Mouse (Mus musculus) regulatory T cell (primary cell): ENCODE data around the gene Sdccag8.

ENCODE experiments used
- in situ Hi-C: fragments of 300-600 bp; cut with MboI, MseI; formaldehyde crosslinking; loops from one replicate; pipeline ENCODE4 v1.15.1; 2025; ENCODE audit warnings: high pct_unique_total_duplicates

The Sdccag8 gene

DNA sequence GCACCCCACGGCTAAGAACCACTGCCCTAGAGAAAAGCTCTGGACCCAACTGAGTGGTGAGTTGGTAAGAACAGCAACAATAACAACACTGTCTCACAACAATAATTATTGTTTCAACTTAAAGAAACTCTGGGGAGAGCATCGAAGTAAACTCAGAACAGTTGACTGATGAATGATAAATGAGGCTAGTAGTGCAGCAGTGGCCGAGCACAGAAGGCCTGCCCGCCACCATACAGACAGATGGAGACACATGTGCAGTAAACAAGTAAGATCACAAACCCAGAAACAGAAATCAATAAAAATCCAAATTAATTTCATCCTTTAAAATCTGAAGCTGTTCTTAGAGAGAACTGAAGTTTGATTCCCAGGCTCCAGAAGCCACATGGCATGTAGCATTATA, 225.6 kb downstream of the Sdccag8 start:
- in situ Hi-C loops: no loop called here

DNA sequence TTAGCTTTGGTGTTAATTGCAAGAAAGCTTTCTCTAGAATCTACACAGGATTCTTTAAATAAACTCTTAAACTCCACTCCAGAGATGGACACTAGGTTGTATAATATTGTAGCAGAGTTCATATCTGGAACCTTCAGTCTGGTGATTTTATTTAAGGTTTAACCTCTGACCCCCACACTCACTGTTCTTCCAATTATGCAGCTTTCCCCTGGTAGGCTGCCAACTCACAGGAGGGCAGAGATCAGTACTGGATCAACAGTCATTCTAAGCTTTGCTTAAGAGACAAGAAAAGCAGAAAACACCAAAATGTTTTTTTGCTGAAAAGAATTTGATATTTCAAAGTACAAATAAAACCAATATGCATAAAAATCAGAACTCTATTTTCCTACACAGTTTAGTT, 231.4 kb downstream of the Sdccag8 start:
- in situ Hi-C loops: no loop called here

DNA sequence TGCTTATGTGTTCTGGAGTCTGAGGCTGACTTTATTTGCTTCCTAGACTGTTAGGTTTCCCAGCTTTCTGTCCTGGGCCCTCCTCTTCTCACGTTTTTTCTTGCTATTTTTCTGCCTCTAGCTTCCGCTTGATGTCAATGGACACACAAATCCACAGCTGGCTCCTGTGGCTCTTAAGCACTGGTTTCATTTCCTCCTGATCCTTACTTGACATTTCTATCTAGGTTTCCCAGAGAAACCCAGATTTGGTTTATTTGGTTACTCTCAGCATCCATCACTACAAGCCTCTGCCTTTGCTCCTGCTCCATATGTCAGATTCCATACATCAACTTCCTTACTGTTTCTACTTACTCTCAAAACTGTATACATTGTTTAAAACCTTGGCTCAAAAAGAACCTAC, 232.5 kb downstream of the Sdccag8 start:
- in situ Hi-C loops: no loop called here

DNA sequence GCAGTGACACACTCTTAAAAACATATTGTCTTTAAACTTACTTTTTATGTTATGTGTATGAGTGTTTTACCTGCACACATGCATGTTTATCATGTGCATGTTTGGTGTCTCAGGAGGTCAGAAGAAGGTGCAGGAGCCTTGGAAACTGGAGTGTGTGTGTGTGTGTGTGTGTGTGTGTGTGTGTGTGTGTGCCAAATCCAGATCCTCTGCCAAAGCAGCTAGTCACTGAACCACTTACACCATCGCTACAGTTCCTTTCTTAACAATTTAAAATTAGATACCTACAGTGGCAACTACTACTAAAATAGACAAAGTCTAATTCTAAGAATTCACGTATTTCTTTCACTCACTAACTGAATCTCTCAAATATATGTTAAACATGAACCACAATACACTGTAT, 234.3 kb downstream of the Sdccag8 start:
- in situ Hi-C loops: no loop called here

DNA sequence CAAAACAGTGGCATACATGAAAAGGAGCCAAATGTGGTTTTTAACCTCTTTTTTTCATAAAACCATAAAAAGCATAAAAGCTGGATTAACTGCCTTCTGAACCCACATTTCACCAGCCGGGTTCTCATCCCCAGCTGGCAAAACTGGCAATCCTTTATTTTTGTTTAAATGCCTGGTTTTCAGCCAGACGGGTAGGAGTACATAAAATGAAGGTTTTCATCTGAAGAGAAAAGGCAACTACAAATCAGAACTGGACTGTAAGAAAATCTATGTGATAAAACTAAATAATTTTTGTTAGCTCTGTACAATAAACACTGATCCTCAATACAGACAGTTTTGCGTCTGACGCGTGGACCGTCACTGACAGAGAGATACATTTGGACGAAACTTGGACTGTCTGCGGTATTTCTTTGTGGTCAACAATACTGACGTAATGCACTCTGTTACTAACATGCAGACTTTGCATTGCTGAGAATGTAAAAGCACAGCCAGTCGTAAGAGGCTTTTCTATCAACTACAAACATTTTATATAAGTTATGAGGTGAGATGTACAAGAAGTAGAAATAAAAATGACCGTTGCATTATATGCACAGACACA, 237.0 kb downstream of the Sdccag8 start:
- in situ Hi-C loops: no loop called here

DNA sequence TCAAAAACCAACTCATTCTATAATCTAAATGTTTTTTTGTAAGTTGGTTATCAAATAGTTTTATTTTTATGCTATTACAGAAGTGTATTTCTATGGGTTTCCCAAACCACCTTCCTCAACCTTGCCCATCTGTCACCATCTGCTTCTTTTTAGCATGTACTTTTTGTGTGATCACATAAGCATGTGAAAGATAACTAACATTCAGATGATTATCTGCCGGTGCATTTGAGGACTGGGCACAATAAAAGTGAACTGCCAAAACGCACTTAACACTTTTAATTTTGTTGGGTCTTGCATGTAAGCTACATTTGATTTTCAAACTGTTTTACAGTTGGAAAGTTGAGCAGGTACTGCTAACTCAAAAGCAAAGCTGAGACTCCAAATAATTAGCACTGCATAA, 240.4 kb downstream of the Sdccag8 start:
- in situ Hi-C loops: no loop called here

DNA sequence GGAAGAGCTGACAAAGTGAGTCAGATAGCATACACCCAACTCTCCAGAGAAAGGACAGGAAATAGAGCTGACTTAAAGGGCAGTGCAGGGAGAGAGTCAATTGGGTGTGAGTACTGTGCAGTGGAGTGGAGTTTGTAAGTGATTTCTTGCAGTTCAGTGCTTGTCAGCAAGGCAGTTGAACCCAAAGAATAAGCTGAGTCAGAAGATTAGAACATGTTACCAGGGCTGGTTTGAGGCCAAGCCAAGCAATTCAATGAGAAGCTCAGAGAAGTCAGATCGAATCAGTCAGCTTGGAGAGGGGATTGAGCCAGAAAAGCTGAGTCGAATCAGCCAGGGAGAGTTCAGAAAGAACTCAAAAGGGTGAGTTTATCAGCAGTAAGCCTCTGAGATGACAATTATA, 247.3 kb downstream of the Sdccag8 start:
- in situ Hi-C loops: no loop called here

DNA sequence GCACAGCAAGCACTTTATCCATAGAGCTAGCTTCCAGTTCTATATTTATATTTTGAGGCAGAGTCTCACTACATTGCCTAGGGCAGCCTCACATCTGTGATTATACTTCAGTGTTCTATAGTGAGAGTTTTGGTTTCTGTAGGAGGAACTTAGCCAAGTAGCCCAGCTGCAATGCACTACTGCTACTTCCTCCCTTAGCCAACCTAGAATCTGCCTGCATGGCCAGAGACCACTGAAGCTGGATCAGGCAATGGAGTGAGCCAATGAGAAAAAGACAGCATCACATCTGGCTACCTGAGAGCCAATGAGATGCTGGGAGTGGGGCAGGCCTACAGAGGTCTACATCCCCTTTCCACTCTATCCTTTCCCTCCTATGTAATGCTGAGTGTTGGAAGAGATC, 251.3 kb downstream of the Sdccag8 start:
- in situ Hi-C loops: no loop called here

DNA sequence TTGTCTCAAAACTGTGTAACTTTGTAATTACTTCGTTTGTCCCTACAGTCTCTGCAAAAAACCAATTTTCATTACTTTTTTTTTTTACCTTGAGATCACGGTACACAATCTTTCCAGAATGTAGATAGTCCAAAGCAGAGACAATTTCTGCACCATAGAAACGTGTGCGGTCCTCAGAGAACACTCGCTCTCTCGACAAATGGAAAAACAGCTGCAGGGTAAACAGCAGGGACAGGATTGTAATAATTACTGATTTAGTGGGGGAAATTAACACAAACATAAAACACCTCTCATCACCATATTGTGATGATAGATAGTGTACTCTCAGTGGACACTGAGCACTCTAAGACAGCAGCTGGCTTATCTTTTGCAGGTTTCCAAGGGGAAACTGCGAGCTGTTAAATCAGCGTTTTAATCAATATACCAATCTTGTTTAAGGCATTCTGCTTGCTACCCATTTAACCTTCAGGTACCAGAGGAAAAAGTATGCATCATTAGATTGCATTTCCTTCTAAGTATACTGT, 252.7 kb downstream of the Sdccag8 start:
- in situ Hi-C loops: no loop called here

DNA sequence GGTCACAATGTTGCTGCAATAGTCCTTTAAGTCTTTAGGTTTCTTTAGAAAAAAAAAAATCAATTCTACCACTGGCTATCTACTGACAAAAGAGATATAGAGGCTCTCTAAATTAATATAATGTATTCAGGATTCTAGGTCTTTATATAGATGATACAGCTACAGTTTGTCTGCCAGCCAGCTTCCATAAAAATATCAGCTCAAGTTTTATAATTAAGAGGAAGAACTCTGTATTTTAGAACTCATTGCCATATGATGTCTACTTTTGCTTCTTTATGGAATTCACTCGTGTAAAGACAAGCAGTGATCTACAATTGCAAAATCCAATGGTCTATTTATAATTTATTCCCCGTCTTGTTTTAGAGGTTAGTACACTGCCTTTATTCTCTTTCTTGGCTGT, 254.7 kb downstream of the Sdccag8 start:
- in situ Hi-C loops: no loop called here
